Mouse (Mus musculus): Measurements from ENCODE around the gene Dnaja3.
A peak's percentile ranks its signal among the peaks of the same experiment; 100 is the strongest.

Dnaja3 gene

DNA sequence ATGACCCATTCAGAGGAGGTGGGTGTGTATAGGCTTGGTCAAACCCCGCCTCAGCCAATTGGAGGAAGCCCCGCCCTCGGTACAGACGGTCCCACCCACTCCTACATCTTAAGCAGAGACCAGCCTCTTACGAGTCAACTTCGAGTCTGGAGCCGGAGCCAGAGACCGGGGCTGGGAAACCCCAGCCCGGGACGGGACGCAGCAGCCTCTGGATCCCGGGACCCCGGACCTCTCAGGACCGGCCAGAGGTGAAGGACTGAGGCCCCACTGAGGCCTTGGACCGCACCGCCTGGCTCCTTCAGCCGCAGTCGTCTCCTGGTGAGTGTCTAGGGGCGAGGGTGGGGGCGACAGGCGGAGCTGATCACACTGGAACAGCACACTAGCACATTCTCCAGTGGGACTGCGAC is at the start of gene Dnaja3, which contains the start of gene Vasn:
Dnaja3 (plus strand) TSS at position 159 of the 407 bp plus-strand sequence.
Vasn (plus strand) TSS at position 111 of the 407 bp plus-strand sequence.
- DNase-seq (ENCODE audit: low spot score in 2 of 2): peak; percentile 44 to 52

DNA sequence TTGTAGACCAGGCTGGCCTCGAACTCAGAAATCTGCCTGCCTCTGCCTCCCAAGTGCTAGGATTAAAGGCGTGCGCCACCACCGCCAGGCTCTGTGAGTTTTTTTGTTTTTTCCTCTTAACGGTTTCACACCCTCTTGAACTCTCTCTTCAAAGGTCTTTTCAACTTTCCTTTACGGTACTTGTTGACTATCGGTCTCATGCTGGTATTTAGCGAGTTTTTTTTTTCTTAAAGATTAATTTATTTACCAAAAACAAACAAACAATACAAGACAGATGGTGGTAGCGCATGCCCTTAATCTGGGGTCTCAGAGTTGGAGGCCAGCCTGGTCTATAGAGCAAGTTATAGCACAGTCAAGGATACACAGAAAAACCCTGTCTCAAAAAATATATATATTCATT is 49.6 kb upstream of the Dnaja3 start:
- DNase-seq (ENCODE audit: low spot score in 2 of 2): no peak

DNA sequence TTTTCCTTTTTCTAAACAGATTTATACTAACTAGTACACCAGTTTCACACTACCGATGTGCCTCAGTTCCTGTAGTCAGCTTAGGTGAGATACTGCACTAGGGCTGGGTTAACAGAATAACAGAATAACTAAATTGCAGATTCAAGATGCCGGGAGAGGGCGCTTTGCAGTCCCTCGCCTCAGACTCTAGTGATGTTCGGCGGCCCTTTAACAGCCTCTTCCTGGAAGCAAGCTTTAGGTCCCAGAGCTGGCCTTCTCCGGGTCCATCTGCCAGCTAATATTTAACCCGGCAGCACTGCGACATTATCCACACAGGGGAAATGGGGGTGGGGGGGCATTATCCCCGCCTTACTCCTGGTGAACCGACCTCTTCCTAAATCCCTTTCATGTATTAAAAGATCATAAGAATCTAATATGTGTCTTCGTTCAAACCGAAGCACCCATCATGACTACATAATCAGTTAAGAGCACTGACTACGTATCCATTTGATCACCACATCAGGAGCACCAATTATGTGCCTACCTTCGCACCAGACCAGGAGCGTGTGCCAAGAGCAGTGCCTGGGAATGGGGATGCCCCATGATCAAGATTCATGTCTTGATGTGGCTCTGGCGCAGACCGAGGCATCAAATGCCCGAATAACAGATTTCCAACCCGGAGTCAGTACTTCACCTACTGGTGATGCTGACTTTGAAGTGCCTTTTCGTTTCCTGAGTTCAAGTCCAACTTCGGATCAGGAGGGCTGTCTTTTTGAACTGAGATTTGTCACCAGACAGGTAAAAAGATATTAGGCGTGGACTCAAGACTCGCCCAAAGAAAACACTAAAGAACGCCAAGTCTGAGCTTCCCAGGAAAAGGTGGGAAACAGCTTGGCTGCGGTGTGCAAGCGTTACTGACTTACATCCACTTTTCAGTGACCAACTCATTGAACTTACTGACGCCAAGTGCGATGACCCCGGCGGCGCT is 46.6 kb upstream of the Dnaja3 start:
- DNase-seq (ENCODE audit: low spot score in 2 of 2): peak in 1 of 2 experiments; percentile 68

GRCm38 (mm10) chr16:4593971-4594813 is 45.6 kb upstream of the Dnaja3 start, which contains the start of gene Glis2:
Glis2 (plus strand) TSS chr16:4594713.
- DNase-seq (ENCODE audit: low spot score in 2 of 2): peak in 1 of 2 experiments; percentile 66

DNA sequence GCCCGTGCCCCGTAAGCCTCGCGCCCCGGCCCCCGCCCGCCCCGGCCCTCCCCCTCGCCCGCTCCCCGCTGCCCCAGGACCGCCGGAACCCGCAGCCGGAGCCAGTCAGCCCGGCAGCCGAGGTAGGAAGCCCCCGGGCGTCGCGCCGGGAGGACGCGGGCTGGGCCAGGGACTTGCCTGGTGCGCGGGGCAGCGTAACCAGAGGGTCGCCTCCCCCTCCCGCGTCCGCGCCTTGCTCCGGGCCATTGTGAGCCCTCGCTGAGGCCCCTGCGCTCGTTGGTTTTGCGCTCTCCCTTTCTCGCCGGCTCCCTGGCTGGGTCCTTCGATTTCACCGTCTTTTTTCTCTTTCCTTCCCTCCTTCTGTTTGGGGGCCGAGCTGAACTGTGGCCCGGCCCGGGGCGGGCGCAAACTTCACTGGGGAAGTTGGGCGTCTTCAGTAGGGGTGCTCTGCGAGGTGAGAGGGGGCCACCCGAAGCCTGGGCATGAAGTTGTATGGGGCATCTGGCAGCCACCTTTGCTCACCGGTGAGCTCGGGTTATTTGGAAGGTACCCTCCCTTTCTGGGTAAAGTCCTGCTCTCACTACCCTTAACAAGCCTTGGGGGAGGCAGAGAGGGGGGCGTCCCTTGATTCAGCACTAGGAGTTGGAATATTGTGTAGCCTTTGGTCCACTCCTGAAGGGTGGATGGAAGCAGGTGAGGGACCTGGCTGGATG is 44.8 kb upstream of the Dnaja3 start:
- DNase-seq (ENCODE audit: low spot score in 2 of 2): peak in 1 of 2 experiments; percentile 47

GRCm38 (mm10) chr16:4595527-4595963 is 44.2 kb upstream of the Dnaja3 start:
- DNase-seq (ENCODE audit: low spot score in 2 of 2): peak in 1 of 2 experiments; percentile 59

GRCm38 (mm10) chr16:4596141-4596728 is 43.6 kb upstream of the Dnaja3 start:
- DNase-seq (ENCODE audit: low spot score in 2 of 2): no peak

GRCm38 (mm10) chr16:4596836-4597235 is 43.0 kb upstream of the Dnaja3 start:
- no peak for DNase-seq (ENCODE audit: low spot score in 2 of 2)

- no peak for DNase-seq (ENCODE audit: low spot score in 2 of 2)
These were observed 42.5 kb upstream of the Dnaja3 start for GRCm38 (mm10) chr16:4597296-4597695.

DNA sequence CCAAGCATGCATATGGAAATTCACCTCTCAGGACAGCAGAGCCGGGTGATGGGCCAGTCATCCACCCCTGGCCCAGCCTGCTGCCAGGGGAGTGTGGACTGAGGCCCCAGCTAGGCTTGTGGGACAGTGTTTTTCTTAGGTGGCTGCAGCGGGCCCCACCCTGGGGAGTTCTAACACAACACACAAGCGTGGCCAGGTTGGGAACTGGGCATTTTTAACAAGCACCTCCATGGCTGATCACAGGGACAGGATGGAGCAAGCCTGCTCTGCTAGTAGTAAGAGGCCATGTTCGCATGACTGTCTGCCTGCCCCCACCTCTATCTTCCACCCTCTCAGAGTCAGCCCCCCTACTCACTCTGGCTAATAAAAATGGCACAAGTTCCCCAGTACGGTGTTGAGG is 41.7 kb upstream of the Dnaja3 start:
- no peak for DNase-seq (ENCODE audit: low spot score in 2 of 2)

DNA sequence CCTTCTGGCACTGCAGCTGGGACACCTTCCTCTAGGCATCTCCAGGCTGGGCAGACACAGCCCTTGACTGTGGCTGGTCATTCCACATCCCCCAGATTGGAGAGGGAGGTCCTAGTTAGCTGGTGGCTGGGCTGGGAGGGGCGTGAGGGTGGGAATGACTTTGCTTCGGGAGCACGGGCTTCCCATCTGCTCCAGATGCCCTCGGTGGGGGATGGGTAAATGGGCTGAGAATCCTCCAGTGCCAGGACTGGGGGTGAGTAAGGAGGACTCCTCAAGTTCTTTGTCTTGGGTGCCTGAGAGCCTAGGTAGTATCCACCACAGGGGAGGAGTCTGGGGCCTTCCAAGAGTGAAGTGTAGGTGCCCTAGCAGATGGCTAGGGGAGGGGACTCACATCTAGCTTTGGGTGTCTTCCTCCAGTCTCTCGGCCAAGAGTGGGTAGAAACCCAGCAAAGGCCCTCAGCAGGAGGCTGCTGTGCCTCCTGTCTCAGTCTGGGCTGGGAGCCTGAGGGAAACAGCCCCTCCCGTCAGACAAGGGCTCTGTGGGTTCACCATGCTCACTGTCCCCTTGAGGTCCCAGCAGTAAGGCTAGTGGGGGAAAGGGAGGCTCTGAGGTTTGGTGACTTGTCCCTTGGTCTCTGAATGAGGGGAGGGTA is 40.8 kb upstream of the Dnaja3 start:
- peak in 1 of 2 experiments; percentile 39 for DNase-seq (ENCODE audit: low spot score in 2 of 2)

DNA sequence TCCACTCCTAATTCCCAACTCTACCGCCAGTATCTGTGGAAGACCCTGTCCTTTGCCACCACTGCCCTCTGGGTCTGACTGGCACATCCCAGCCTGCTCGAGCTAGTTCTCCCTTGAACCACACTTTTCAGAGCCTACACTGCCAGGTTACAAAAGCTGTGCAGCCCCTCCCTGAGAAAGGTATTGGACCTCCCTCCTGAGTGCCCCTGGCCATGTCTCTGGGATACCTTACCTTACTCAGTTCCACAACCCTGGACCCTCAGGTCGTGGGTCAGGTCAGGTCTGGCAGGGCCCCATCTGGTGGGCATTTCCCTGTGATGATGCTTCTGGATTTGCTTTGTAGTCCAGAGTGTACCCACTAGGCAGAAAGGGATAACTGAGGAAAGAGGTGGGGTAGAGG is 40.2 kb upstream of the Dnaja3 start:
- DNase-seq (ENCODE audit: low spot score in 2 of 2): no peak

DNA sequence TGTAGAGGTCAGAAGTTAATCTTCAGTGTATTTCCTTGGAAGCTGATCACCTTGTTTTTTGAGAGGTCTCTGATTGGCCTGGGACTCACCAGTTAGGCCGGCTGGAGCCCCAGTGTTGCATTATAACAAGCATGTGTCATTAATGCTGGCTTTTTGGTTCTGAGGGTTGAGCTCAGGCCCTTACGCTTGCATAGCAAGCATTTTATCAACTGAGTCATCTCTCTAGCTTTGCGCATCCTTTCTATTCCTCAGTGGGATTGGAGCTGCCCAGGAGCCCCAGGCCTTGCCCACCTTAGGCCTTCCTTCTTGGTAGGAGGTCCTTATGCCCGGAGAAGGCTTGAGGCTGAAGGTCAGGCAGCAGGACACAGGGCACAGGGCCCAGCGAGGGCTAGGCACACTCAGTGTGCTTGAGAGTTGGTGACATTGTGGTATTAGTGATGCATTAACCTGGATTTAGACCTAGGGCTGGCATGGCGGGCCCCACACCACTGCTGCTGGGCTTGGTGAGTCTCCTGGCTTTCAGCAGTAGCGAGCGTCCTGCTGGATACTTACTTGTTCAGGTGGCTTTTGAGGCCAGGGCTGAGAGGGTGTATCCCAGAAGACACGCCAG is 39.0 kb upstream of the Dnaja3 start:
- DNase-seq (ENCODE audit: low spot score in 2 of 2): no peak

DNA sequence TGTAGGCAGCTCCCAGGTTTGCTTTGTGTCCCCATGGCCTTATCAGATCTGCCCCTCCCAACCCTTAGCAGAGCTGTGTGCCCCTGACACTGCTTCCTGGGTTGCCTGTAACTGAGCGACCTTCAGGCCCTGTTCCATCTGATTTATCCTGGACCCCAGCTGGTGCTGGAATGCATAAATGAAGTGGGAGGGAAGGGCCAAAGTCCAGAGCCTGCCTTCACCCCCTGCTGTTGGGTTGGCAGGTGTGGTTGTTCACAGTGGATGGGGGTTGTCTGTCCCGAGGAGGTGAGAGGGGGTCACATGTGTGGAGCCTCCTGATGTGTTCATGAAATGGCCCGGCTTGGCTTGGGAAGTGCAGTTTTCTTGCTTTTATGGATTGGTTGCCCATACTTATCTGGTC is 37.6 kb upstream of the Dnaja3 start:
- peak in 1 of 2 experiments; percentile 19 for DNase-seq (ENCODE audit: low spot score in 2 of 2)

DNA sequence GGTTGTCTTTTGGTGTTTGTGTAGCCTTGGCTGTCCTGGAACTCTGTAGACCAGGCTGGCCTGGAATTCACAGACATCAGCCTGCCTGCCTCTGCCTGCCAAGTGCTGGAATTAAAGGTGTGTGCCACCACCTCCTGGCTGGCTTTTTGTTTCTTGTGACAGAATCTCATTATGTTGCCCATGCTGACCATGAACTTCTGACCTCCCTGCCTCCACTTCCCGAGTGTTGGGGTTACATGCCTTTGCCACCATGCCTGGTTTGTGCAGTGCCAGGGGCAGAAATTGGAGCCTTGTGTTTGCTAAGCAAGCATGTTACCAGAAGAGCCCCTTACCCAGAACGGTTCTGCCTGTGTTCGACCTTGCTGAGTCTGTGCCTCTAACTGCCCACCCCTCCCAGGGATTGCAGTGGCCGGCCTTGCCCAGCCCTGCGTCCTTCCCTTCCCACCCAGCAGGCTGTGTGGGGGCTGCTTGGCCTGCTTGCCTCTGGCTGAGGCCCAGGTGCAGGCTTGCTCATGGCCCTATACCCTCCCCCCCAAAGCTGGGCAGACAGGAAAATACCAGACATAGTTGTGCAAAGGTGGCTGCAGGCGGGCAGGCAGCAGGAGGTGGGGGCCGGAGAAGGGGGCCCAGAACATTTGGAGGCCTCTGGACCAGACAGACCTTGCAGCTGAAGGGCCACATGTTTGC is 36.9 kb upstream of the Dnaja3 start:
- peak in 1 of 2 experiments; percentile 15 for DNase-seq (ENCODE audit: low spot score in 2 of 2)

- DNase-seq (ENCODE audit: low spot score in 2 of 2): peak in 1 of 2 experiments; percentile 16
These were observed 36.3 kb upstream of the Dnaja3 start for GRCm38 (mm10) chr16:4603453-4603837.

- no peak for DNase-seq (ENCODE audit: low spot score in 2 of 2)
These were observed 35.4 kb upstream of the Dnaja3 start for GRCm38 (mm10) chr16:4604293-4604837.

- DNase-seq (ENCODE audit: low spot score in 2 of 2): no peak
These were observed 34.2 kb upstream of the Dnaja3 start for GRCm38 (mm10) chr16:4605514-4606131.
